Mouse (Mus musculus): Measurements from ENCODE around the gene Bend6. TPM values are rescaled to one million over a fixed set of nuclear protein-coding genes. Genes with fewer than 3 reads are reported as not detected.

Gene Bend6
- polyA plus RNA-seq, 1 experiment from 2014 or later = 2.0 TPM

GRCm38 (mm10) chr1:33906927-33907326 is 689 bp downstream of the Bend6 start:
- WGBS = 5% methylated on average over 20 of the region's 20 CpGs
- Histone ChIP-seq H3K4me1 (peaks cover 18% of the 10 kb centered on the region), H3K27ac (replicated peaks) (no peak overlapping the region), H3K4me2 (replicated peaks) (peak overlapping the region; percentile 96), H3K9ac (0 out of 2 replicates have a peak overlapping the region, but pooled peaks have one; percentile 40), H3K9me3 (replicated peaks) (no peaks in the 10 kb centered on the region), H3K4me3 (replicated peaks) (peak overlapping the region; percentile 65), H3K36me3 (no peaks in the 10 kb centered on the region), H3K27me3 (peaks cover 27% of the 10 kb centered on the region)
- ATAC-seq (ENCODE audit: insufficient number of reproducible peaks, low FRiP score, low TSS enrichment, low read depth) = no peak

DNA sequence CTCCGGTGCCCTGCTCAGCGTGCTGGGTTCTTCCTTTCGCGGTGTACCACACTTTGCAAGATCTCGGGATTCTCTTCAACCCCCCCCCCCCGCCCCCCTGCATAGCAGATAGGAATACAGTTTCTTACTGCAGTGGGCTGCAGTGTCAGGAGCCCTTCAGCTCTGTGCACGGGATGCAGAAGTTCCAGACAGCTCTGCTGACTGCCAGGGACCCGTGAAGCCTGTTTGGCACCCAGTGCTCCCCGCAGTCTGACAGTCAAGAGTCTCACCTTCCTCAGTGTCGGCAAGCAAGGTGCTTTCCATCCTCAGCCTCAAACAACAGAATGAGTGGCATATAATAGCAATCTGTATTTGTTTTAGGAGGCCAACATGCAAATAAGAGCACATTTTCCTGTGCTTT is 1.4 kb downstream of the Bend6 start:
- peaks cover 27% of the 10 kb centered on the region for H3K27me3 ChIP-seq
- H3K9ac ChIP-seq = no peak overlapping the region
- no peak overlapping the region for H3K4me3 ChIP-seq (replicated peaks)
- no peaks in the 10 kb centered on the region for H3K9me3 ChIP-seq (replicated peaks)
- H3K4me2 ChIP-seq (replicated peaks) = no peak overlapping the region
- no peaks in the 10 kb centered on the region for H3K36me3 ChIP-seq
- H3K4me1 ChIP-seq = peaks cover 18% of the 10 kb centered on the region
- ATAC-seq (ENCODE audit: insufficient number of reproducible peaks, low FRiP score, low TSS enrichment, low read depth) = no peak
- WGBS = 26% methylated on average over 10 of the region's 10 CpGs
- no peak overlapping the region for H3K27ac ChIP-seq (replicated peaks)

GRCm38 (mm10) chr1:33903587-33903986 is 4.0 kb downstream of the Bend6 start:
- Histone ChIP-seq H3K4me1 (peaks cover 13% of the 10 kb centered on the region), H3K27me3 (peaks cover 22% of the 10 kb centered on the region), H3K9ac (no peak overlapping the region), H3K9me3 (replicated peaks) (no peaks in the 10 kb centered on the region), H3K4me2 (replicated peaks) (peak overlapping the region; percentile 21), H3K27ac (replicated peaks) (no peak overlapping the region), H3K4me3 (replicated peaks) (no peak overlapping the region), H3K36me3 (no peaks in the 10 kb centered on the region)
- ATAC-seq (ENCODE audit: insufficient number of reproducible peaks, low FRiP score, low TSS enrichment, low read depth) = no peak
- 18% methylated on average over 9 of the region's 9 CpGs for WGBS

GRCm38 (mm10) chr1:33900175-33900574 is 7.4 kb downstream of the Bend6 start:
- Histone ChIP-seq H3K4me2 (replicated peaks) (no peak overlapping the region), H3K9me3 (replicated peaks) (no peaks in the 10 kb centered on the region), H3K4me3 (replicated peaks) (no peak overlapping the region), H3K9ac (no peak overlapping the region), H3K4me1 (no peaks in the 10 kb centered on the region), H3K36me3 (no peaks in the 10 kb centered on the region), H3K27me3 (0 out of 2 replicates have a peak, but pooled peaks cover 4% of the 10 kb centered on the region), H3K27ac (replicated peaks) (no peak overlapping the region)
- 80% methylated on average over 8 of the region's 8 CpGs for WGBS
- ATAC-seq (ENCODE audit: insufficient number of reproducible peaks, low FRiP score, low TSS enrichment, low read depth) = no peak

DNA sequence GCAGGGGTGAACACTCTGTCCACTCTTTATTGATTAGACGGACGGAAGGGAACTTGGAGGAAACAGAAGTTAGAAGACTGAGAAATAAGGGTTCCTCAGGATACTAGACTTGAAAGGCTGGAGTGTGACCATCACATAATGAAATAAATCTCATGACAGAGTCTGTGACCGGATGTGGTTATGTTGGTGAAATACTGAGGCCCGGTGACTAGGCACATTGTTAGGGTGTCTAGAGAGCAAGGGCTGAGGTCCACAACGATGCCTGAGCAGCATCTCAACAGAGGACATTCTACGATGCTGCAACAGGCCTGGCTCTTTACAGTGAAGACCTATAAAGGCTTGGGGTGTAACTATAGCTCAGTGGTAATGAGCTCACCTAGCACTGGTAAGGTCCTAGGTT is 9.2 kb downstream of the Bend6 start:
- Histone ChIP-seq H3K4me1 (no peaks in the 10 kb centered on the region), H3K9me3 (replicated peaks) (no peaks in the 10 kb centered on the region), H3K4me2 (replicated peaks) (no peak overlapping the region), H3K9ac (no peak overlapping the region), H3K4me3 (replicated peaks) (no peak overlapping the region), H3K27ac (replicated peaks) (no peak overlapping the region), H3K27me3 (no peaks in the 10 kb centered on the region), H3K36me3 (no peaks in the 10 kb centered on the region)
- ATAC-seq (ENCODE audit: insufficient number of reproducible peaks, low FRiP score, low TSS enrichment, low read depth) = no peak
- 83% methylated on average over 6 of the region's 6 CpGs for WGBS

DNA sequence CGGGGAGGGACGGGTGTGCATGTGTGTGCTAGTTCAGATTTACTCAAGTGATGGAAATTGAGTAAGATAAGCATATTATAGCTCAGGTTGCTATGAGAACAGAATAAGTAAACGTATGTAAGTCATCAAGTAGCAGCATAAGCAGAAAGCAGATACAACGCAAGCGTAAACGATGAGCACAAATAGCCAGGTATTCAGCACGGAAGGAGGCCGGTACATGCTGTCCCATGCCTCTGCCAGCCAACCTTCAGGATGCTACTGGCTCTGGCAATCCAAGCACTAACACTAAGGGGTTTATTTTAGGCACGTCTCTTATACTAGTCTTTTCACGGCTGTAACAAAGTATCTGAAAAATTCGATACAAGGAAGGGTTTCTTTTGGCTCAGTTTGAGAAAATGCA is 10.2 kb downstream of the Bend6 start:
- Histone ChIP-seq H3K36me3 (no peaks in the 10 kb centered on the region), H3K4me3 (replicated peaks) (no peak overlapping the region), H3K27ac (replicated peaks) (no peak overlapping the region), H3K4me1 (no peaks in the 10 kb centered on the region), H3K4me2 (replicated peaks) (no peak overlapping the region), H3K9me3 (replicated peaks) (no peaks in the 10 kb centered on the region), H3K27me3 (no peaks in the 10 kb centered on the region), H3K9ac (no peak overlapping the region)
- WGBS = 76% methylated on average over 11 of the region's 11 CpGs
- ATAC-seq (ENCODE audit: insufficient number of reproducible peaks, low FRiP score, low TSS enrichment, low read depth) = no peak

DNA sequence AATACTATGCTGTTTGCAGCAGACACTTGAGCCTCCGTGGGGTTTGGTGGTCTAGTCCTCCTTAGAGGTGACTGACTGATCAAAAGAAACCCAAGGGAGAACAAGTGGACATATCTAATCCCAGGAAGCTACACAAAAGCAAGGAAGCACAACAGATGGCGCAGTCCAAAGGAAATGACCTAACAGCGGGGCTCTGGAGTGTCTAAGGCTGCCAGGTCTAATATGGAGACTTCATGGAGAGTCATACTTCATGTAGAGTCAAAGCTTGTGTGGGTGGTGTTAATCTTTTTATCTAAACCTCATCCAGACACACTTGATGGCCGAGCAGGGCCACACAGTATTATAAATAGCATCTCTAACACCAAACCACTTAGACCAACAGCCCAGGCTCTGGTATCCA is 10.9 kb downstream of the Bend6 start:
- H3K4me1 ChIP-seq = no peaks in the 10 kb centered on the region
- H3K27me3 ChIP-seq = no peaks in the 10 kb centered on the region
- H3K4me3 ChIP-seq (replicated peaks) = no peak overlapping the region
- no peaks in the 10 kb centered on the region for H3K9me3 ChIP-seq (replicated peaks)
- no peak for ATAC-seq (ENCODE audit: insufficient number of reproducible peaks, low FRiP score, low TSS enrichment, low read depth)
- H3K36me3 ChIP-seq = no peaks in the 10 kb centered on the region
- no peak overlapping the region for H3K9ac ChIP-seq
- WGBS = 79% methylated on average over 4 of the region's 4 CpGs
- no peak overlapping the region for H3K27ac ChIP-seq (replicated peaks)
- H3K4me2 ChIP-seq (replicated peaks) = no peak overlapping the region

GRCm38 (mm10) chr1:33896116-33896515 is 11.5 kb downstream of the Bend6 start:
- H3K27me3 ChIP-seq = no peaks in the 10 kb centered on the region
- H3K36me3 ChIP-seq = no peaks in the 10 kb centered on the region
- no peak overlapping the region for H3K9ac ChIP-seq
- no peaks in the 10 kb centered on the region for H3K9me3 ChIP-seq (replicated peaks)
- no peak overlapping the region for H3K4me3 ChIP-seq (replicated peaks)
- no peaks in the 10 kb centered on the region for H3K4me1 ChIP-seq
- WGBS = 58% methylated on average over 6 of the region's 6 CpGs
- H3K27ac ChIP-seq (replicated peaks) = no peak overlapping the region
- ATAC-seq (ENCODE audit: insufficient number of reproducible peaks, low FRiP score, low TSS enrichment, low read depth) = no peak
- H3K4me2 ChIP-seq (replicated peaks) = no peak overlapping the region

- Histone ChIP-seq H3K36me3 (no peaks in the 10 kb centered on the region), H3K27me3 (no peaks in the 10 kb centered on the region), H3K27ac (replicated peaks) (no peak overlapping the region), H3K9me3 (replicated peaks) (no peaks in the 10 kb centered on the region), H3K4me2 (replicated peaks) (no peak overlapping the region), H3K4me3 (replicated peaks) (no peak overlapping the region), H3K4me1 (no peaks in the 10 kb centered on the region), H3K9ac (no peak overlapping the region)
- WGBS = 62% methylated on average over 10 of the region's 10 CpGs
- ATAC-seq (ENCODE audit: insufficient number of reproducible peaks, low FRiP score, low TSS enrichment, low read depth) = no peak
These were observed 14.8 kb downstream of the Bend6 start for GRCm38 (mm10) chr1:33892784-33893183.

- H3K9me3 ChIP-seq (replicated peaks) = no peaks in the 10 kb centered on the region
- no peak overlapping the region for H3K27ac ChIP-seq (replicated peaks)
- no peaks in the 10 kb centered on the region; the same call in 1 of the 2 replicates for H3K4me1 ChIP-seq
- H3K4me2 ChIP-seq (replicated peaks) = peak overlapping the region; percentile 47
- no peak for ATAC-seq (ENCODE audit: insufficient number of reproducible peaks, low FRiP score, low TSS enrichment, low read depth)
- H3K27me3 ChIP-seq = no peaks in the 10 kb centered on the region
- 8% methylated on average over 18 of the region's 18 CpGs for WGBS
- no peak overlapping the region for H3K9ac ChIP-seq
- H3K4me3 ChIP-seq (replicated peaks) = peak overlapping the region; percentile 34
- no peaks in the 10 kb centered on the region for H3K36me3 ChIP-seq
These were observed 24.3 kb downstream of the Bend6 start for GRCm38 (mm10) chr1:33883102-33883839.

DNA sequence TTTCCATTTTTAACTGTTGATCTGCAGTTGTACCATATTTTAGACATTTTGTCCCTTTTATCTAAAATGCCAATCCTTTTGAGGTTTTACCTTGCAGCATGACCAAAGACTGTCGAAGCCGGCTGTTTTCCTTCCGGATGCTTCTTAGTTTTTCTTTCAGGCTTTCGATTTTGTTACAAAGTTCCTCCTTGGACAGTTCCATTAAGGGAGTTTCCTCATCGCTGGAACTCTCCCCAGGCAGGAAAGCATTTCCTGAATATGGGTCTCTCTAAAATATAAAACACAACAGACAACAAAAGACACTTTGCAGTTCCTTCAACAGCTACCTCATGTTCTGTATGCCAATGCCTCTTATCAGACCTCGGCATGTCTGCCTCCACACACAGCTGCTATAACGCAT is 29.4 kb downstream of the Bend6 start:
- Histone ChIP-seq H3K27me3 (no peaks in the 10 kb centered on the region), H3K36me3 (no peaks in the 10 kb centered on the region), H3K4me1 (no peaks in the 10 kb centered on the region), H3K9me3 (replicated peaks) (no peaks in the 10 kb centered on the region), H3K4me3 (replicated peaks) (no peak overlapping the region), H3K27ac (replicated peaks) (no peak overlapping the region), H3K9ac (no peak overlapping the region), H3K4me2 (replicated peaks) (no peak overlapping the region)
- ATAC-seq (ENCODE audit: insufficient number of reproducible peaks, low FRiP score, low TSS enrichment, low read depth) = no peak
- 77% methylated on average over 7 of the region's 7 CpGs for WGBS

DNA sequence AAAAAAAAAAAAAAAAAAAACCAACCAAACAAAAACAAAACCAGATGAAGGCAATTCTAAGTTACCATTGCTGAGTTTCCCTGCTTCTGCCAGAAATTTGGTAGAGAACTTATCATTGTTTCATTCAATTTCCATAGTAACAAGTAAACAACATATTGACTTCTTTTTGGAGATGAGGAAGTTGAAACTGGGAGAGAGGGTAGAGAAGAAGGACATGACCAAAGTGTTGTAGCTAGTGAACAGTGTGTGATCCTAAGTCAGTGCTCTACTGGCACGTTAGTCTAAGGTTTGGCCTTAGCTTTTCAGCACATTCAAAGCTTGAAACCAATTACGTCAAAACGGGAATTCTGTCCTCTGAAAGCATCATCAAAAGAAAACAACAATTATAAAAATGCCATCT is 31.2 kb downstream of the Bend6 start:
- no peak for ATAC-seq (ENCODE audit: insufficient number of reproducible peaks, low FRiP score, low TSS enrichment, low read depth)
- Histone ChIP-seq H3K27ac (replicated peaks) (no peak overlapping the region), H3K4me3 (replicated peaks) (no peak overlapping the region), H3K36me3 (no peaks in the 10 kb centered on the region), H3K27me3 (no peaks in the 10 kb centered on the region), H3K9me3 (replicated peaks) (no peaks in the 10 kb centered on the region), H3K9ac (no peak overlapping the region), H3K4me1 (no peaks in the 10 kb centered on the region), H3K4me2 (replicated peaks) (no peak overlapping the region)
- WGBS = 74% methylated on average over 3 of the region's 3 CpGs

All from embryonic facial prominence, embryonic 15.5 days (tissue).